Mouse (Mus musculus) heart, postnatal 0 days (tissue): ENCODE measurements around the gene Nfib. TPM values are rescaled to one million over a fixed set of nuclear protein-coding genes. Genes with fewer than 3 reads are reported as not detected.

ENCODE experiments used
- ATAC-seq: fragments of 200-750 bp; cut with Nextera tagmentation; 2 replicates; pipeline ENCODE4 v1.8.0; 2017; ENCODE audit warnings: low read depth, moderate number of reproducible peaks, moderate library complexity; ENCODE audit not compliant: insufficient read depth
- DNase-seq: peaks from one replicate; pipeline ENCODE4 v3.0.0-alpha.2; 2016; ENCODE audit warnings: low spot score
- H3K27ac ChIP-seq: fragments of 300-500 bp; sonication (generic); 2 replicates; pipeline ENCODE4 v1.5.1; 2014; ENCODE audit warnings: low read depth, mild to moderate bottlenecking
- H3K27me3 ChIP-seq: fragments of 300-500 bp; sonication (generic); 2 replicates; pipeline ENCODE4 v1.6.1; 2014; ENCODE audit warnings: low read length, mixed read lengths; ENCODE audit not compliant: control insufficient read depth, insufficient read depth
- H3K36me3 ChIP-seq: fragments of 300-500 bp; sonication (generic); replicated peaks from 2 replicates; pipeline ENCODE4 v1.6.1; 2014; ENCODE audit warnings: low read length, mixed read lengths; ENCODE audit not compliant: control insufficient read depth, insufficient read depth
- H3K4me1 ChIP-seq: fragments of 300-500 bp; sonication (generic); 2 replicates; pipeline ENCODE4 v1.6.1; 2014; ENCODE audit warnings: antibody characterized with exemption; ENCODE audit not compliant: control insufficient read depth, insufficient read depth
- H3K4me2 ChIP-seq: fragments of 300-500 bp; sonication (generic); 2 replicates; pipeline ENCODE4 v1.6.1; 2014; ENCODE audit warnings: low read depth, mild to moderate bottlenecking, low read length, moderate library complexity
- H3K4me3 ChIP-seq: fragments of 300-500 bp; sonication (generic); 2 replicates; pipeline ENCODE4 v1.5.1; 2014; ENCODE audit warnings: low read depth, low read length
- H3K9ac ChIP-seq: fragments of 300-500 bp; sonication (generic); replicated peaks from 2 replicates; pipeline ENCODE4 v1.6.1; 2014; ENCODE audit warnings: low read depth, low read length, mixed read lengths
- H3K9me3 ChIP-seq: fragments of 300-500 bp; sonication (generic); replicated peaks from 2 replicates; pipeline ENCODE4 v1.6.1; 2016; ENCODE audit warnings: low read length; ENCODE audit not compliant: control insufficient read depth
- CTCF ChIP-seq: IDR thresholded peaks from 2 replicates; pipeline ENCODE4 v1.5.1; 2016; ENCODE audit warnings: antibody characterized with exemption, control low read depth, low read depth
- EP300 ChIP-seq: IDR thresholded peaks from 2 replicates; pipeline ENCODE4 v1.6.1; 2016; ENCODE audit warnings: antibody characterized with exemption, low read depth
- WGBS: fragments of 180-500 bp; shearing (Covaris S2); extraction: QIAGEN DNeasy Blood & Tissue Kit; methylation state at CpG from one replicate; pipeline ENCODE4 v1.1.7; 2014; 5-methylcytosine and 5-hydroxymethylcytosine counted together
- polyA plus RNA-seq: library from polyadenylated mRNA; unstranded; fragments of >200 nt; fragmentation: Nextera tagmentation; extraction: Ambion mirVana; gene quantifications from 2 replicates; pipeline ENCODE4 v1.2.1, GENCODE M21; 2015
- total RNA-seq: library from RNA; depleted of rRNA; stranded (reverse); fragments of >200 nt; gene quantifications from 2 replicates; pipeline ENCODE4 v1.2.3, GENCODE M21; 2014; ENCODE audit warnings: low replicate concordance

Nfib gene
- total and polyA plus RNA-seq, 2 experiments from 2014 or later: 44.0 to 82.0 TPM

DNA sequence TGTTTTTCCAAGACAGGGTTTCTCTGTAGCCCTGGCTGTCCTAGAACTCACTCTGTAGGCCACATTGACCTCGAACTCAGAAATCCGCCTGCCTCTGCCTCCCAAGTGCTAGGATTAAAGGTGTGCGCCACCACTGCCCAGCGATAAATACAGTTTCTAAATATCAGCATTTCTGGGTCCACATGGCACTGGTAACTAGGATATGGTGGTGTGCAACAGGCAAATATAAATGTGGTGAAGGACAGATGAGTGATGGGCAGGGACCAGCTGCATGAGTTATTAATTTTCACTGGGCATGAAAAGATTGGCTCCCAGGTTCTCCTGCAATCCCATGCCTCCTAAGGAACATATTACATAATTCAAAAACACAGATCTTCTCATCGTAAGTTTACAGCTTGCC lies 266.9 kb downstream of the Nfib start:
- Histone ChIP-seq H3K9me3 (no peaks in the 10 kb centered on the region), H3K27ac (peak overlapping the region; percentile 81), H3K4me1 (peaks cover 86% of the 10 kb centered on the region), H3K27me3 (no peaks in the 10 kb centered on the region), H3K36me3 (no peaks in the 10 kb centered on the region), H3K9ac (no peak overlapping the region), H3K4me3 (no peak overlapping the region), H3K4me2 (no peak overlapping the region; the same call in 1 of the 2 replicates)
- TF ChIP-seq CTCF (no peak), EP300 (no peak)
- ATAC-seq: no peak
- no peak for DNase-seq
- WGBS: 91% methylated on average over 5 of the region's 5 CpGs

GRCm38 (mm10) chr4:82437533-82438318 lies 267.8 kb downstream of the Nfib start:
- 0 out of 2 replicates have a peak overlapping the region, but pooled peaks have one; percentile 20 for H3K9ac ChIP-seq
- H3K4me1 ChIP-seq: peaks cover 81% of the 10 kb centered on the region
- no peaks in the 10 kb centered on the region for H3K36me3 ChIP-seq
- no peaks in the 10 kb centered on the region for H3K9me3 ChIP-seq
- DNase-seq (peak; percentile 63), ATAC-seq (no peak)
- TF ChIP-seq EP300 (no peak), CTCF (no peak)
- H3K27me3 ChIP-seq: no peaks in the 10 kb centered on the region
- WGBS: 32% methylated on average over 12 of the region's 12 CpGs
- H3K27ac ChIP-seq: peak overlapping the region; percentile 81
- peak overlapping the region; percentile 39 for H3K4me2 ChIP-seq
- no peak overlapping the region for H3K4me3 ChIP-seq

- DNase-seq: no peak
- TF ChIP-seq EP300 (no peak), CTCF (no peak)
- H3K9me3 ChIP-seq: no peaks in the 10 kb centered on the region
- H3K27me3 ChIP-seq: no peaks in the 10 kb centered on the region
- no peak for ATAC-seq
- WGBS: 43% methylated on average over 2 of the region's 2 CpGs
- H3K9ac ChIP-seq: no peak overlapping the region
- peak overlapping the region; percentile 81 for H3K27ac ChIP-seq
- H3K4me2 ChIP-seq: no peak overlapping the region
- no peaks in the 10 kb centered on the region for H3K36me3 ChIP-seq
- H3K4me1 ChIP-seq: peaks cover 77% of the 10 kb centered on the region
- no peak overlapping the region for H3K4me3 ChIP-seq
These were observed 268.9 kb downstream of the Nfib start for GRCm38 (mm10) chr4:82436656-82437055.

GRCm38 (mm10) chr4:82435716-82436115 lies 269.8 kb downstream of the Nfib start:
- no peak overlapping the region for H3K9ac ChIP-seq

DNA sequence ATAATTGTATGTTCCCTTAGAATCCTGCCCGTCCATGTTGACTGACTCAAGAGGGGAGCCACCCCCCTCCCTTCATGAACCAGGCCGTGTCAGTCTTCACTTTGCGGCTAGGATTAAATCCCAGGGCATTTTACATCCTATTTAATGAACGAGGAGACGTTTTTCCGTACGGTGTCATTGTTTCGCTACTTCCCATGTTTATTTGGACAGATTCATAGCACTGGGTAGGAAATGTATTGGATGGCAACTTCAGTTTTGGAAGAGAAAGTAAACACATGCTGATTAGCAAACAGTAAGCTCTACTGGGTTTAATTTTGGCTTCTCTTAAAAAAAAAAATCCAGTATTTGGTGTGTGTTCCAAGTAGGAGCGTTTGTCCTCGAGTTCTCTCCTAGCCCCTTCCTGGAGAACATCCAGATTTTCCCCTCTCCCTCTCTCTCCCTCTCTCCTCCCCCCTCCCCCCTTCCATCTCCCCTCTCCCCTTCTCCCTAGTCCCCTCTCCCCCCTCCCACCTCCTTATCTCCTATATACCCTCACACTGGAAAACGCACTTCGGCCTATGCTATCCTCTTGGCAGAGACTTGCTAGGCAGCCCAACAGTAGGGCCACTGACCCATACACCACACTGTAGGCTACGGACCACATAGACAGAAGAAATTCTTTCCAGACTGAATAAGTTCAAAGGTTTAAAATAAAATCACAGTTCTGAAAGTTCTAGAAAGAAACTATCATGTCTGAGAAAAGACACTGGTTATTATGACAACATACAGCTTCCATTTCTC lies 271.4 kb downstream of the Nfib start:
- H3K36me3 ChIP-seq: no peaks in the 10 kb centered on the region
- no peak overlapping the region for H3K4me3 ChIP-seq
- no peaks in the 10 kb centered on the region for H3K27me3 ChIP-seq
- H3K9me3 ChIP-seq: no peaks in the 10 kb centered on the region
- DNase-seq: no peak
- H3K9ac ChIP-seq: no peak overlapping the region
- H3K4me1 ChIP-seq: peaks cover 65% of the 10 kb centered on the region
- TF ChIP-seq EP300 (no peak), CTCF (no peak)
- H3K27ac ChIP-seq: peak overlapping the region; percentile 81
- WGBS: 48% methylated on average over 13 of the region's 13 CpGs
- no peak for ATAC-seq
- H3K4me2 ChIP-seq: no peak overlapping the region; the same call in 1 of the 2 replicates

More at GRCm38 (mm10) chr4:82435716-82436115, 269.8 kb downstream of the Nfib start:
- H3K36me3 ChIP-seq: no peaks in the 10 kb centered on the region
- 19% methylated on average over 5 of the region's 5 CpGs for WGBS
- H3K27me3 ChIP-seq: no peaks in the 10 kb centered on the region
- H3K9me3 ChIP-seq: no peaks in the 10 kb centered on the region
- ATAC-seq: peak; percentile 87
- TF ChIP-seq EP300: peak; percentile 92
- peak; percentile 2; the same call in 1 of the 2 replicates for TF ChIP-seq CTCF
- H3K4me1 ChIP-seq: peaks cover 74% of the 10 kb centered on the region
- peak overlapping the region; percentile 81 for H3K27ac ChIP-seq
- H3K4me3 ChIP-seq: no peak overlapping the region
- peak; percentile 69 for DNase-seq
- H3K4me2 ChIP-seq: no peak overlapping the region
